ENCODE assay signal across 9 mouse cellular contexts in genomic region chr17:43114086-43114581, GRCm38 (mm10).
DNase-seq lines count a peak whose midpoint lies in the region; ATAC-seq lines count a peak whose summit lies in the region.
"Had no signal": no experiment of that assay in that cellular context is flagged by ENCODE, and none has a peak within 500 bp of the region (broad histone marks: within the 10 kb centered on the region; RNA-seq: fewer than 3 reads in every experiment).

No protein-coding gene starts in this region.

- ATAC-seq in liver, embryonic 13.5 days (ENCODE audit: low read depth): 0 out of 2 replicates have a peak, but pooled peaks have one; percentile 39
- ATAC-seq in liver, embryonic 11.5 days (replicated peaks; ENCODE audit: low FRiP score): no peak
- peak; percentile 73 for ATAC-seq in intestine, embryonic 16.5 days
- ATAC-seq in stomach, embryonic 16.5 days (ENCODE audit: insufficient read depth, low FRiP score): peak; percentile 26; the same call in 1 of the 2 replicates
- no peak for ATAC-seq in inflammation-experienced regulatory T-cells, adult 6 months

- H3K9me3 ChIP-seq in liver, embryonic 13.5 days (replicated peaks): no peaks in the 10 kb centered on the region
- no peaks in the 10 kb centered on the region for H3K9me3 ChIP-seq in liver, embryonic 11.5 days (ENCODE audit: control insufficient read depth, low read length)
- no peaks in the 10 kb centered on the region for H3K9me3 ChIP-seq in intestine, embryonic 16.5 days (ENCODE audit: control insufficient read depth, low read length)
- H3K9me3 ChIP-seq in stomach, embryonic 16.5 days (replicated peaks; ENCODE audit: control insufficient read depth, low read length): no peaks in the 10 kb centered on the region

- no peak overlapping the region for H3K9ac ChIP-seq in liver, embryonic 13.5 days
- no peak overlapping the region for H3K9ac ChIP-seq in liver, embryonic 11.5 days (ENCODE audit: low read depth, low read length)
- no peak overlapping the region for H3K9ac ChIP-seq in intestine, embryonic 16.5 days (ENCODE audit: low read depth, low read length)
- no peak overlapping the region for H3K9ac ChIP-seq in stomach, embryonic 16.5 days (ENCODE audit: low read length)

- no peaks in the 10 kb centered on the region for H3K27me3 ChIP-seq in liver, embryonic 13.5 days
- H3K27me3 ChIP-seq in liver, embryonic 11.5 days (replicated peaks; ENCODE audit: control insufficient read depth, insufficient read depth, low read length): no peaks in the 10 kb centered on the region
- no peaks in the 10 kb centered on the region for H3K27me3 ChIP-seq in intestine, embryonic 16.5 days (replicated peaks; ENCODE audit: control insufficient read depth, insufficient read depth, low read length)
- H3K27me3 ChIP-seq in stomach, embryonic 16.5 days (ENCODE audit: control insufficient read depth, insufficient read depth, low read length): no peaks in the 10 kb centered on the region

- no peak overlapping the region for H3K4me3 ChIP-seq in liver, embryonic 13.5 days (replicated peaks)
- H3K4me3 ChIP-seq in liver, embryonic 11.5 days (ENCODE audit: low read depth, low read length): no peak overlapping the region
- no peak overlapping the region for H3K4me3 ChIP-seq in intestine, embryonic 16.5 days (ENCODE audit: low read length)
- no peak overlapping the region for H3K4me3 ChIP-seq in stomach, embryonic 16.5 days (replicated peaks; ENCODE audit: low read length)

- H3K4me2 ChIP-seq in liver, embryonic 13.5 days: no peak overlapping the region
- H3K4me2 ChIP-seq in liver, embryonic 11.5 days: no peak overlapping the region
- no peak overlapping the region for H3K4me2 ChIP-seq in intestine, embryonic 16.5 days (ENCODE audit: low read depth, low read length)
- no peak overlapping the region for H3K4me2 ChIP-seq in stomach, embryonic 16.5 days (ENCODE audit: low read depth, low read length)

- H3K27ac ChIP-seq in liver, embryonic 13.5 days: no peak overlapping the region
- H3K27ac ChIP-seq in liver, embryonic 11.5 days (ENCODE audit: low read depth, low read length): no peak overlapping the region
- H3K27ac ChIP-seq in intestine, embryonic 16.5 days (ENCODE audit: low read length): peak overlapping the region; percentile 43
- H3K27ac ChIP-seq in stomach, embryonic 16.5 days (ENCODE audit: low read length): no peak overlapping the region

- 64% methylated on average over 8 of the region's 8 CpGs for WGBS in liver, embryonic 13.5 days (ENCODE audit: insufficient replicate concordance)
- WGBS in liver, embryonic 11.5 days: 65% methylated on average over 8 of the region's 8 CpGs
- 37% methylated on average over 8 of the region's 8 CpGs for WGBS in intestine, embryonic 16.5 days
- 52% methylated on average over 8 of the region's 8 CpGs for WGBS in stomach, embryonic 16.5 days

- H3K36me3 ChIP-seq in liver, embryonic 13.5 days: no peaks in the 10 kb centered on the region
- H3K36me3 ChIP-seq in liver, embryonic 11.5 days (ENCODE audit: control insufficient read depth, insufficient read depth, low read length): no peaks in the 10 kb centered on the region
- H3K36me3 ChIP-seq in intestine, embryonic 16.5 days (ENCODE audit: control insufficient read depth, insufficient read depth, low read length): no peaks in the 10 kb centered on the region
- H3K36me3 ChIP-seq in stomach, embryonic 16.5 days (ENCODE audit: control insufficient read depth, insufficient read depth, low read length): no peaks in the 10 kb centered on the region

- peaks cover 16% of the 10 kb centered on the region for H3K4me1 ChIP-seq in liver, embryonic 13.5 days (replicated peaks)
- peaks cover 7% of the 10 kb centered on the region for H3K4me1 ChIP-seq in liver, embryonic 11.5 days (replicated peaks; ENCODE audit: control insufficient read depth, insufficient read depth, low read length)
- H3K4me1 ChIP-seq in intestine, embryonic 16.5 days (ENCODE audit: control insufficient read depth, insufficient read depth, low read length): peaks cover 7% of the 10 kb centered on the region
- H3K4me1 ChIP-seq in stomach, embryonic 16.5 days (ENCODE audit: control insufficient read depth, insufficient read depth, low read length): 0 out of 2 replicates have a peak, but pooled peaks cover 8% of the 10 kb centered on the region

- no peak for DNase-seq in liver, embryonic 13.5 days
- DNase-seq in liver, embryonic 11.5 days (ENCODE audit: low spot score): no peak
- DNase-seq in left cerebral cortex, adult 9 months (ENCODE audit: low spot score in 2 of 2): peak; percentile 36 to 62
- DNase-seq in heart, adult 8-10 months (ENCODE audit: low spot score): no peak
- DNase-seq in embryo, embryonic 10 days (ENCODE audit: low spot score): no peak
- DNase-seq: gastrocnemius, postnatal 25 days had no signal

Comparison
In these comparisons a context has a peak if more than half of its experiments do, and no peak if none do; other contexts are left out.
1. ATAC-seq: peak in liver, embryonic 13.5 days (single experiment), intestine, embryonic 16.5 days (single experiment) and stomach, embryonic 16.5 days (single experiment); none in liver, embryonic 11.5 days (single experiment) and inflammation-experienced regulatory T-cells, adult 6 months (single experiment).
2. DNase-seq: peak in left cerebral cortex, adult 9 months (2 of 2); none in liver, embryonic 13.5 days (single experiment), liver, embryonic 11.5 days (single experiment), heart, adult 8-10 months (single experiment) and embryo, embryonic 10 days (single experiment).